Mouse (Mus musculus) embryonic facial prominence, embryonic 11.5 days (tissue): ENCODE data around the gene Ascc1. TPM values are rescaled to one million over a fixed set of nuclear protein-coding genes. Genes with fewer than 3 reads are reported as not detected.

ENCODE experiments used
- ATAC-seq: fragments of 200-750 bp; cut with Nextera tagmentation; replicated peaks from 2 replicates; pipeline ENCODE4 v1.8.0; 2017; ENCODE audit warnings: low read depth; ENCODE audit not compliant: insufficient number of reproducible peaks, low FRiP score, low TSS enrichment
- DNase-seq: peaks from one replicate; pipeline ENCODE4 v3.0.0-alpha.2; 2015; ENCODE audit warnings: low spot score
- H3K27ac ChIP-seq: fragments of 300-500 bp; sonication (generic); replicated peaks from 2 replicates; pipeline ENCODE4 v1.5.1; 2014; ENCODE audit warnings: mild to moderate bottlenecking, low read depth, low read length, control low read depth
- H3K27me3 ChIP-seq: fragments of 300-500 bp; sonication (generic); 2 replicates; pipeline ENCODE4 v1.6.1; 2014; ENCODE audit warnings: mild to moderate bottlenecking, low read length, moderate library complexity, mixed read lengths; ENCODE audit not compliant: control insufficient read depth, insufficient read depth
- H3K36me3 ChIP-seq: fragments of 300-500 bp; sonication (generic); replicated peaks from 2 replicates; pipeline ENCODE4 v1.6.1; 2014; ENCODE audit warnings: low read depth, mild to moderate bottlenecking, low read length, moderate library complexity, mixed read lengths; ENCODE audit not compliant: control insufficient read depth, insufficient read depth
- H3K4me1 ChIP-seq: fragments of 300-500 bp; sonication (generic); 2 replicates; pipeline ENCODE4 v1.6.1; 2014; ENCODE audit warnings: low read length, mixed read lengths; ENCODE audit not compliant: control insufficient read depth, insufficient read depth
- H3K4me2 ChIP-seq: fragments of 300-500 bp; sonication (generic); 2 replicates; pipeline ENCODE4 v1.6.1; 2014; ENCODE audit warnings: low read depth, mild to moderate bottlenecking, control low read depth, low read length, moderate library complexity
- H3K4me3 ChIP-seq: fragments of 300-500 bp; sonication (generic); 2 replicates; pipeline ENCODE4 v1.5.1; 2014; ENCODE audit warnings: low read depth, low read length, control low read depth
- H3K9ac ChIP-seq: fragments of 300-500 bp; sonication (generic); replicated peaks from 2 replicates; pipeline ENCODE4 v1.6.1; 2014; ENCODE audit warnings: mild to moderate bottlenecking, control low read depth, low read length
- H3K9me3 ChIP-seq: fragments of 300-500 bp; sonication (generic); replicated peaks from 2 replicates; pipeline ENCODE4 v1.6.1; 2016; ENCODE audit warnings: mild to moderate bottlenecking, low read length, inconsistent platforms, mixed read lengths; ENCODE audit not compliant: control insufficient read depth
- WGBS: fragments of 180-500 bp; shearing (Covaris S2); extraction: QIAGEN DNeasy Blood & Tissue Kit; methylation state at CpG from one replicate; pipeline ENCODE4 v1.1.7; 2014; 5-methylcytosine and 5-hydroxymethylcytosine counted together
- polyA plus RNA-seq: library from polyadenylated mRNA; unstranded; fragments of >200 nt; fragmentation: Nextera tagmentation; extraction: Ambion mirVana; gene quantifications from 2 replicates; pipeline ENCODE4 v1.2.1, GENCODE M21; 2014

Ascc1 gene
- polyA plus RNA-seq, 1 experiment from 2014 or later, result 48.7 TPM

GRCm38 (mm10) chr10:59964504-59965361 is 37.9 kb upstream of the Ascc1 start:
- Histone ChIP-seq H3K27ac (peak overlapping the region; percentile 95), H3K4me3 (peak overlapping the region; percentile 16; the same call in 1 of the 2 replicates), H3K9me3 (no peaks in the 10 kb centered on the region), H3K36me3 (no peaks in the 10 kb centered on the region), H3K9ac (peak overlapping the region; percentile 51), H3K27me3 (no peaks in the 10 kb centered on the region), H3K4me1 (peaks cover 11% of the 10 kb centered on the region; the same call in 1 of the 2 replicates), H3K4me2 (peak overlapping the region; percentile 32)
- ATAC-seq (peak; percentile 76), DNase-seq (peak; percentile 84)
- WGBS, result 2% methylated on average over 21 of the region's 23 CpGs

- DNase-seq, result no peak
- peak overlapping the region; percentile 95 for H3K27ac ChIP-seq
- peak overlapping the region; percentile 32 for H3K4me2 ChIP-seq
- no peaks in the 10 kb centered on the region for H3K9me3 ChIP-seq
- WGBS, result 25% methylated on average over 9 of the region's 9 CpGs
- peaks cover 12% of the 10 kb centered on the region for H3K4me1 ChIP-seq
- no peaks in the 10 kb centered on the region for H3K27me3 ChIP-seq
- no peak for ATAC-seq
- H3K36me3 ChIP-seq, result no peaks in the 10 kb centered on the region
- no peak overlapping the region for H3K4me3 ChIP-seq
- H3K9ac ChIP-seq, result peak overlapping the region; percentile 51
These were observed 37.3 kb upstream of the Ascc1 start for GRCm38 (mm10) chr10:59965362-59965695.

- Histone ChIP-seq H3K9ac (peak overlapping the region; percentile 51), H3K4me1 (peaks cover 16% of the 10 kb centered on the region), H3K27me3 (no peaks in the 10 kb centered on the region), H3K4me2 (no peak overlapping the region; the same call in 1 of the 2 replicates), H3K27ac (peak overlapping the region; percentile 95), H3K4me3 (no peak overlapping the region), H3K9me3 (no peaks in the 10 kb centered on the region), H3K36me3 (no peaks in the 10 kb centered on the region)
- WGBS, result 25% methylated on average over 8 of the region's 8 CpGs
- ATAC-seq, result peak; percentile 61; the same call in 1 of the 2 replicates
- DNase-seq, result peak; percentile 89
These were observed 36.8 kb upstream of the Ascc1 start for GRCm38 (mm10) chr10:59965788-59966187.

GRCm38 (mm10) chr10:59966743-59967142 is 35.9 kb upstream of the Ascc1 start:
- H3K27ac ChIP-seq, result peak overlapping the region; percentile 95; the same call in 1 of the 2 replicates
- DNase-seq (no peak), ATAC-seq (no peak)
- H3K4me2 ChIP-seq, result no peak overlapping the region
- 91% methylated on average over 6 of the region's 6 CpGs for WGBS
- H3K4me1 ChIP-seq, result peaks cover 16% of the 10 kb centered on the region
- H3K9ac ChIP-seq, result no peak overlapping the region
- H3K4me3 ChIP-seq, result no peak overlapping the region
- H3K36me3 ChIP-seq, result no peaks in the 10 kb centered on the region
- H3K27me3 ChIP-seq, result no peaks in the 10 kb centered on the region
- no peaks in the 10 kb centered on the region for H3K9me3 ChIP-seq

GRCm38 (mm10) chr10:59967309-59967942 is 35.2 kb upstream of the Ascc1 start:
- 91% methylated on average over 6 of the region's 6 CpGs for WGBS
- no peak for ATAC-seq

GRCm38 (mm10) chr10:59969821-59970449 is 32.7 kb upstream of the Ascc1 start:
- peak; percentile 15; the same call in 1 of the 2 replicates for ATAC-seq
- 1% methylated on average over 25 of the region's 25 CpGs for WGBS

More at GRCm38 (mm10) chr10:59967309-59967942, 35.2 kb upstream of the Ascc1 start:
- no peak overlapping the region for H3K27ac ChIP-seq
- H3K27me3 ChIP-seq, result no peaks in the 10 kb centered on the region
- H3K36me3 ChIP-seq, result no peaks in the 10 kb centered on the region
- DNase-seq, result no peak
- no peak overlapping the region for H3K4me3 ChIP-seq
- no peak overlapping the region for H3K9ac ChIP-seq
- peaks cover 16% of the 10 kb centered on the region for H3K4me1 ChIP-seq
- H3K4me2 ChIP-seq, result no peak overlapping the region
- H3K9me3 ChIP-seq, result no peaks in the 10 kb centered on the region

GRCm38 (mm10) chr10:59970450-59971062 is 32.0 kb upstream of the Ascc1 start:
- Histone ChIP-seq H3K36me3 (no peaks in the 10 kb centered on the region), H3K9ac (peak overlapping the region; percentile 84), H3K4me1 (peaks cover 7% of the 10 kb centered on the region), H3K4me3 (peak overlapping the region; percentile 50), H3K9me3 (no peaks in the 10 kb centered on the region), H3K27me3 (no peaks in the 10 kb centered on the region), H3K4me2 (peak overlapping the region; percentile 70), H3K27ac (peak overlapping the region; percentile 83)
- ATAC-seq (no peak), DNase-seq (no peak)
- 22% methylated on average over 6 of the region's 6 CpGs for WGBS

More at GRCm38 (mm10) chr10:59969821-59970449, 32.7 kb upstream of the Ascc1 start:
- Histone ChIP-seq H3K36me3 (no peaks in the 10 kb centered on the region), H3K4me1 (peaks cover 13% of the 10 kb centered on the region), H3K27ac (peak overlapping the region; percentile 83), H3K9ac (peak overlapping the region; percentile 84), H3K4me3 (peak overlapping the region; percentile 50), H3K4me2 (peak overlapping the region; percentile 70), H3K9me3 (no peaks in the 10 kb centered on the region), H3K27me3 (no peaks in the 10 kb centered on the region)
- DNase-seq, result peak; percentile 88
